Mouse (Mus musculus) heart, postnatal 36 days (tissue): ENCODE measurements around the gene Ccdc92b. TPM values are rescaled to one million over a fixed set of nuclear protein-coding genes. Genes with fewer than 3 reads are reported as not detected.

ENCODE experiments used
- DNase-seq, 2 experiments: peaks; one replicate each; pipeline ENCODE4 v3.0.0; 2021 to 2022
- intact Hi-C: fragments of 180-260 bp; cut with DNase I; formaldehyde crosslinking; loops from one replicate; pipeline ENCODE4 v1.15.1; 2025
- total RNA-seq, 2 experiments: library from RNA; stranded (reverse); gene quantifications; 2 replicates each; pipeline ENCODE4 v1.2.3; 2021

The Ccdc92b gene
- total RNA-seq, 2 experiments from 2014 or later: 0.33 to 0.36 TPM

- intact Hi-C loops: no loop called here
- no peak for DNase-seq
Observed at GRCm38 (mm10) chr11:74610545-74611176, 8.7 kb upstream of the Ccdc92b start, which contains the start of gene Rap1gap2. Gene Rap1gap2 (minus strand): TSS chr11:74610915.

DNA sequence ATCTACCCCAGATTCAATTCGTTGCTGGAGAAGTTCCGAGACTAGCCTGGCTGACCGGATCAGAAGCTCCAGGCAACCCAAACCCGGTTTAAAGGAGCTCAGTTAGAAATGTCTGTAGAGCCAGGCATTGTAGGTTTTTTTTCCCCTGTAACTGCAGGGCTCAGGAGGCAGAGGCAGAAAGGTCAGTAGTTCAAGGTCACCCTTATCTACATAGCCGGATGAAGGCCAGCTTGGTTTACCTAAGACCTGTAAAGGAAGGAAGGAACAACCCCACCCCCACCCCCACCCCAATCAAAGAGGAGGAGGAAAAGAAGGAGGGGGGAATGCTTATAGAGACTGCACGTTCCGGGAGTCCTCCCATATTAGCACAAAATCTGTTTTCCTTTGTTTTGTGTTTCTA is 8.0 kb upstream of the Ccdc92b start:
- DNase-seq: no peak
- intact Hi-C loops: no loop called here

- DNase-seq: no peak
- intact Hi-C loops: no loop called here
Observed at GRCm38 (mm10) chr11:74613428-74613827, 6.0 kb upstream of the Ccdc92b start.

DNA sequence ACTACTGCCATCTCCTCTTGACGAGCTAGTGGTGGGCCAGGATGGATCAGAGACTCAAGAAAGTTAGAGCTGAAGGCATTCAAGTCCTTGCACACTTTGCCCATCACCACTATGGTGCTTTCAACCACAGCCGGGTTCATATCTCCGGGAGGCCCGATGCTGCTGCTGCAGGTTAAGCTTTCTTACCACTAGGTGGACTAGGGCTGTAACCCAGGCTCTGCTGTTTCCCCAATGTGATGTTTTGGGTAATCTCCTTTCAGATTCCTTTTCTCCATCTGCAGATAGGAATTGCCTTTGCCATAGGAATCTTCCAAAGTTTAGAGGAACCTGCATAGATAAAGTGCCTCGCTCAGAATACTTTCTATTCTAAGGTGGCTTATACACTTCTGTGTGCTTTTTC is 3.8 kb upstream of the Ccdc92b start:
- intact Hi-C loops: no loop called here
- DNase-seq: no peak

- intact Hi-C loops: no loop called here
- DNase-seq: no peak
Observed at GRCm38 (mm10) chr11:74619956-74620300, 523 bp downstream of the Ccdc92b start.

DNA sequence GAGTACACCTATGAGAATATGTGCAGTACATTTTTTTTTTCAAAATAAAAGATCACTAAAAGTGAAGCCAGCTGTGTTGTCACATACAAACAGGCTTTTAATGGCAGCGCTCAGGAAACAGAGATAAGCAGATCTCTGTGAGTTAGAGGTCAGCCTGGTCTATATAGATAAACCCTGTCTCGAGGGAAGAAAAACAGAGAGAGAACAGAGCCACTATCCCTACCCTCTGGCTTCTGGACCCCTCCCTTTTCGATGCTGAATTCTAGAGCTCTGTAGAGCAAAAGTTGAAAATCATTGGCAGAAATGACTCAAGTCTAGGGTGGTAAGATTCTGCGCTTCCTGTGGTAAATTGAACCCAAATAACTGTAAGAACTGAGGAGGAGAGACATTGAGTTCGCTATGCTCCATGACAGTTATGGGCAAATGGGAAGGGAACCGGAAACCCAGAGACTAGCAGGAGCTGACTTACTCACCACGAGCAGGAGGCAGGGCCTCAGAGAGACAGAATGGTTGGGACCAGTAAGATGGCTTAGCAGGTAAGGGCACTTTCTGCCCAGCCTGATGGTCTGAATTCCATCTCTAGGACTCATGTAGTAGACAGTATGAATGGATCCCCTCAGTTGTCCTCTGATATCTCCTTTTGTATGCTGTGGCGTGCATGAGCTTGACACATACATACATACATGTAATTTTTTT is 2.7 kb downstream of the Ccdc92b start:
- intact Hi-C loops: no loop called here

GRCm38 (mm10) chr11:74623693-74624092 is 4.3 kb downstream of the Ccdc92b start:
- no peak for DNase-seq
- intact Hi-C loops: no loop called here

More for the DNA sequence above, 2.7 kb downstream of the Ccdc92b start:
- DNase-seq: no peak

- no peak for DNase-seq
- intact Hi-C loops: no loop called here
Observed at GRCm38 (mm10) chr11:74625333-74625732, 5.9 kb downstream of the Ccdc92b start.

GRCm38 (mm10) chr11:74627481-74627880 is 8.1 kb downstream of the Ccdc92b start:
- intact Hi-C loops: no loop called here
- DNase-seq: no peak

- DNase-seq: no peak
- intact Hi-C loops: no loop called here
Observed at GRCm38 (mm10) chr11:74631880-74632789, 12.7 kb downstream of the Ccdc92b start.

GRCm38 (mm10) chr11:74634490-74635275 is 15.3 kb downstream of the Ccdc92b start:
- intact Hi-C loops: loop anchor here (1.0 to 2.0 kb wide), 3 partner anchors 134 to 213 kb away; no protein-coding TSS in a partner anchor

DNA sequence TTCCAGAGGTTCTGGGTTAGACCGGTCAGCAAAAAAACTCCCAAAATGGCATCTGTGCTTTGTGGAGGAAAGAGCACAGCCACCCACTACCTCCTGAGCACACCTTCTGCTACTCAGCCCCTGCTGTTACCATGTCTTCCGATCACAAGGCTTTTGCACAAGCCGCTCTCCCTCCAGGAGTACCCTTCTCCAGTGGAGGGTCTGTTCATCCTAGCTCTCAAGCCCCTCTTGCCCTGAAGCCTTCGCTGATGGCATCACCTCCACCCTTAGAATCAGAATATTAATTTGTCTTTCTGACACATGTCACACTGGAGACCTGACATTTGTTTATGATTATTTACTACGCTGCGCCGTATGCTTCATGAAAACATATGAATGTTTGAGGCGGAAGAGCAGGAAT is 18.1 kb downstream of the Ccdc92b start:
- DNase-seq: no peak
- intact Hi-C loops: no loop called here

More at GRCm38 (mm10) chr11:74634490-74635275, 15.3 kb downstream of the Ccdc92b start:
- DNase-seq: peak; percentile 66 to 67

- peak; percentile 76 to 86 for DNase-seq
- intact Hi-C loops: no loop called here
Observed at GRCm38 (mm10) chr11:74637971-74638790, 18.8 kb downstream of the Ccdc92b start.

- DNase-seq: no peak
- intact Hi-C loops: no loop called here
Observed at GRCm38 (mm10) chr11:74638791-74639411, 19.5 kb downstream of the Ccdc92b start.

DNA sequence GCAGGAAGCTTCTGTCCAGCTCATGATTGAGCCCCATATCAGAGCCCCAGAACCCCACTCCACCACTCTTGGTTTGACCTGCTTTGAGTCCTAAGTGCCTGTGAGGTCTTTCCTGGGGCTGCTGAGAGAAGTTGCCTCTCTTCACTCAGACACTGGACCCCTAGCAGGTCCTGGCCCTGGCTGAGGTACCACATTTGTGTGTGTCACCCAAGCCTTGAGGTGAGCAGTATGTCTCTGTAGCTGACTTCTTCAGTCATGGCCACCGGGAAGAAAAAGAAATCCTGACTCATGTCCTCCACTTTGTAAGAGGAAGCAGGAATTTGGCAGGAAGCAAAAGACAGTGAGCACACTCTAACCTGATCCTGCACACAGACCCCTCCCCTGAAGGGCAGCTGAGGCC is 20.2 kb downstream of the Ccdc92b start:
- DNase-seq: no peak
- intact Hi-C loops: no loop called here

- intact Hi-C loops: no loop called here
- DNase-seq: no peak
Observed at GRCm38 (mm10) chr11:74647966-74648365, 28.6 kb downstream of the Ccdc92b start.

DNA sequence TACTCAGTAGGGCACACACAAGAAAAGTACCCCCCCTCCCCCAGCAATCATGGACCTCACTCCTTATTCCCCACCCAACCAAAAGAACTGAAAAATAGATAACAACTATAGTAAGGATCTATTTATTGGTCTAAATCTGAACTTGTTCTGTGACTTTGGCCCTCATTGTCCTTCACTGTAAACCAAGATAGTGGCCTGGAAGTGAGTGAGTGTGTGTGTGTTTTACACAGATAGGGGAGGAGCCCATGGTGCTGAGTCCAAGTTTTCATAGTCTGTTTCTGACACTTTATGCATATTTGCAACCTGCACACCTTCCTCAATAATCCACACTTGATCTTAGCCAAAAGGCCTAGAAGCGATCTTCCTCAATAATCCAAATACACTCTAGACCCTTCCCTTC is 29.3 kb downstream of the Ccdc92b start:
- DNase-seq: no peak
- intact Hi-C loops: loop anchor here (1.0 kb wide), 1 partner anchor 75 kb away; no protein-coding TSS in a partner anchor

- peak; percentile 98 to 99 for DNase-seq
- intact Hi-C loops: loop anchor here (1.0 kb wide), 1 partner anchor 74 kb away; no protein-coding TSS in a partner anchor
Observed at GRCm38 (mm10) chr11:74649095-74649646, 29.8 kb downstream of the Ccdc92b start, which contains the start of gene Cluh. Gene Cluh (plus strand): TSS chr11:74649495.
